Mouse (Mus musculus) limb, embryonic 13.5 days (tissue): Measurements from ENCODE around the gene Cdk14. TPM values are rescaled to one million over a fixed set of nuclear protein-coding genes. Genes with fewer than 3 reads are reported as not detected.
"Not testable (repeated sequence)": the region's sequence is repeated elsewhere in the genome, so short reads cannot be mapped to it uniquely, and the experiment has no call there.

ENCODE experiments used
- ATAC-seq: fragments of 200-750 bp; cut with Nextera tagmentation; 2 replicates; pipeline ENCODE4 v1.8.0; 2017; ENCODE audit warnings: low read depth, moderate number of reproducible peaks, moderate TSS enrichment; ENCODE audit not compliant: low FRiP score
- H3K27ac ChIP-seq: fragments of 300-500 bp; sonication (generic); 2 replicates; pipeline ENCODE4 v1.5.1; 2015; ENCODE audit warnings: inconsistent platforms, mild to moderate bottlenecking, moderate library complexity
- H3K27me3 ChIP-seq: fragments of 300-500 bp; sonication (generic); 2 replicates; pipeline ENCODE4 v1.6.1; 2015; ENCODE audit warnings: mild to moderate bottlenecking, inconsistent platforms
- H3K36me3 ChIP-seq: fragments of 300-500 bp; sonication (generic); 2 replicates; pipeline ENCODE4 v1.6.1; 2015; ENCODE audit warnings: inconsistent platforms, mild to moderate bottlenecking, moderate library complexity
- H3K4me1 ChIP-seq: fragments of 300-500 bp; sonication (generic); 2 replicates; pipeline ENCODE4 v1.6.1; 2015; ENCODE audit warnings: inconsistent platforms
- H3K4me2 ChIP-seq: fragments of 300-500 bp; sonication (generic); replicated peaks from 2 replicates; pipeline ENCODE4 v1.6.1; 2015; ENCODE audit warnings: inconsistent platforms, mild to moderate bottlenecking, moderate library complexity
- H3K4me3 ChIP-seq: fragments of 300-500 bp; sonication (generic); 2 replicates; pipeline ENCODE4 v1.5.1; 2015; ENCODE audit warnings: moderate library complexity, mild to moderate bottlenecking, inconsistent platforms
- H3K9ac ChIP-seq: fragments of 300-500 bp; sonication (generic); 2 replicates; pipeline ENCODE4 v1.6.1; 2015; ENCODE audit warnings: mild to moderate bottlenecking, inconsistent platforms
- H3K9me3 ChIP-seq: fragments of 300-500 bp; sonication (generic); 2 replicates; pipeline ENCODE4 v1.6.1; 2016; ENCODE audit warnings: inconsistent platforms
- WGBS: fragments of 180-500 bp; shearing (Covaris S2); methylation state at CpG from one replicate; pipeline ENCODE4 v1.1.7; 2015; 5-methylcytosine and 5-hydroxymethylcytosine counted together
- polyA plus RNA-seq: library from polyadenylated mRNA; unstranded; fragments of >200 nt; fragmentation: Nextera tagmentation; extraction: Ambion mirVana; gene quantifications from 2 replicates; pipeline ENCODE4 v1.2.1, GENCODE M21; 2015

Cdk14 gene
- polyA plus RNA-seq, 1 experiment from 2014 or later: 23.2 TPM

DNA sequence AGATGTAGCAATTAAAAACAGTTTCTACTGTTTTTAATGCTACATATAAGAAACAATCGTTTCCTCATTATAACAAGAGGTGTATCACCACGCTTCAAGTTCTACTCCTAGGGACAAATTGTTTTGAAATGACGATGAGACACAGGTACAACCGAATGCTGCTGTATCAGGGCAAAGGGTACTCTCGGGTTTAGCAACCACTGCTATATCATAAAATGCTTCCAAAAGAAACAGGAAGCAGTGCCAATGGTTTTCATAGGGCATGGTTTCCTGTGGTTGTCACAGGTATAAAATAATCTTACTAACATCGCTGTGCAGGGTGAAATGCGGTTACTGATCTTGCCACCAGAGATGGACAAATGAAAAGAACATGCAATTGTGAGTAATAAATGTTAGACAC, 174.9 kb downstream of the Cdk14 start:
- Histone ChIP-seq H3K27me3 (no peaks in the 10 kb centered on the region), H3K4me1 (no peaks in the 10 kb centered on the region), H3K36me3 (peaks cover 6% of the 10 kb centered on the region; the same call in 1 of the 2 replicates), H3K9me3 (no peaks in the 10 kb centered on the region), H3K27ac (no peak overlapping the region), H3K4me2 (no peak overlapping the region), H3K4me3 (no peak overlapping the region), H3K9ac (no peak overlapping the region)
- 85% methylated on average over 7 of the region's 7 CpGs for WGBS
- no peak for ATAC-seq

DNA sequence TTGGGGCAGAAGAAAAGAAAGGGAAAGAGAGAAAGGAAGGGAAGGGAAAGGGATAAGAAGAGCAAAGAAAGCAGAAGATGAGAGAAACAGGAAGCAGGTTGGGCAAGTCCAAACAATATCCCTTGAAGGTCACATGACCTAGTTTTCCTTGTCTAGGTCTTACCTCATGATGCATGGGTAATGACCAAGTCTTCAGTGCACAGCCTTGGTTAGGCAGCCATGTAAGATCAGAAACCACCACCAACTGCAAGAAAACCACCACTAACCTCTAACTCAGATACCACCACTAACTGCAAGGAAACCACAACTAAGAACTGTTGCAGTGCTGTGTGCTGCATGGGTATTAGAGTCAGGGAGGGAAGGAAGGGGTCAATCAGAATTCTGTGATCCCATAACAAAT, 176.5 kb downstream of the Cdk14 start:
- no peak for ATAC-seq
- Histone ChIP-seq H3K9ac (no peak overlapping the region), H3K4me2 (no peak overlapping the region), H3K9me3 (no peaks in the 10 kb centered on the region), H3K36me3 (peaks cover 3% of the 10 kb centered on the region; the same call in 1 of the 2 replicates), H3K27ac (no peak overlapping the region), H3K27me3 (no peaks in the 10 kb centered on the region), H3K4me3 (no peak overlapping the region), H3K4me1 (no peaks in the 10 kb centered on the region)

DNA sequence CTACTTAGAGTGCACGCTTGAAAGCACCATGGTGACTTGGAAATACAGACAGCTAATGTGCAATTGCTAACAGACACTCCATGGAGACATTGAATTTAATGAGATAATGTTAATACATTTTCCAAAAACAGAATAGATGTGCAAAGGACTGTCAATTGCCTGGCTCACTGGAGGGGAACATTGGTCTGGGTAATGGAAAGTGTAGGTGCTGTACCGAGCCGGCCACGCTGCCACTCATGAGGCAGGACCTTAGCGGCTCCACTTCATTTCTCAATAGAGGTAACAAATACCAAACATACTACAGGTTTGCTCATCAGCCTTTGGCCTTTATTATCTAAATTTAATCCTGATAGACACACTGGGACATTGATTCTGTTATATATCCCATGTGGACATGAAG, 177.4 kb downstream of the Cdk14 start:
- peaks cover 5% of the 10 kb centered on the region; the same call in 1 of the 2 replicates for H3K9me3 ChIP-seq
- H3K36me3 ChIP-seq: peaks cover 8% of the 10 kb centered on the region
- no peak overlapping the region for H3K9ac ChIP-seq
- WGBS: 94% methylated on average over 5 of the region's 5 CpGs
- ATAC-seq: no peak
- no peak overlapping the region for H3K4me3 ChIP-seq
- H3K4me1 ChIP-seq: no peaks in the 10 kb centered on the region
- no peak overlapping the region for H3K27ac ChIP-seq
- no peak overlapping the region for H3K4me2 ChIP-seq
- H3K27me3 ChIP-seq: no peaks in the 10 kb centered on the region

DNA sequence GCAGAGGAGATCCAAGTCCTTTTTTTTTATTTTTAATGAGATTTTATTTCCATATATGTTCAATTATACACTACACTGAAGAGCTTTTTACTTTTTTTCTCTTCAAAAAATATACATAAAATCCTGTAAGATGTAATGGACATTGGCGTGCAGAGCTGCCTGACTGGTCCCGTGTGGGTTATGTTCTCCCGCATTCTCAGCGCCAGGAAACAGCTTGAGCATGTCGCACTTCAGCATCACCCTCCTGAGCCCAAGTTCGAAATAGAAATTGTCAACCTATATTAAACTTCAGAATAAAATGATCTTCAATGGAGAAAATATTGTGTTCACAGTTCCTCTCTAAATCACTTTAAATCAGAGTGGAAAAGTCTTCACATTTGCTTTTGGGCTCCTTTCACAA, 179.0 kb downstream of the Cdk14 start:
- Histone ChIP-seq H3K4me3 (no peak overlapping the region), H3K4me2 (no peak overlapping the region), H3K36me3 (peaks cover 12% of the 10 kb centered on the region), H3K9me3 (peaks cover 12% of the 10 kb centered on the region), H3K27me3 (no peaks in the 10 kb centered on the region), H3K27ac (no peak overlapping the region), H3K4me1 (no peaks in the 10 kb centered on the region), H3K9ac (no peak overlapping the region)
- 86% methylated on average over 6 of the region's 6 CpGs for WGBS
- ATAC-seq: no peak

DNA sequence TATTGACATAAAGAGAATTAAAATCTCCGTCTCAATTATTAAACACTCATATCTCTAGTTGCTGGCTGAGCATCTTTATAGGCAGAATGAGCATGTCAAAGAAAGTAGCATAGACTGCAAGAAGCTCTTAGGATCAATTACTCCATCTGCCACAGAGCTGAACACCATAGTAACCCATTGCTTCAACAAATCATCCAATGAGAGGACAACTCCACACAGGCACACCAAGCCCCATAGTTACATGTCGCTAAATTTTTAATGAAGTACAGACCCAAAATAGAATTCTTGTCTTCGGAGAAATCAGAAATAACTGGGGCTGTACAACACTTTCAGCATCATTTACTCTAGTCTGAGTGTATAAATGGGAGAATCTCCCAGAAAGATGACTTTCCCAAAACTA, 180.0 kb downstream of the Cdk14 start:
- Histone ChIP-seq H3K36me3 (peaks cover 12% of the 10 kb centered on the region), H3K9me3 (peaks cover 12% of the 10 kb centered on the region), H3K4me2 (no peak overlapping the region), H3K4me1 (no peaks in the 10 kb centered on the region), H3K9ac (no peak overlapping the region), H3K27ac (no peak overlapping the region), H3K4me3 (no peak overlapping the region), H3K27me3 (no peaks in the 10 kb centered on the region)
- 88% methylated on average over 3 of the region's 3 CpGs for WGBS
- ATAC-seq: no peak

DNA sequence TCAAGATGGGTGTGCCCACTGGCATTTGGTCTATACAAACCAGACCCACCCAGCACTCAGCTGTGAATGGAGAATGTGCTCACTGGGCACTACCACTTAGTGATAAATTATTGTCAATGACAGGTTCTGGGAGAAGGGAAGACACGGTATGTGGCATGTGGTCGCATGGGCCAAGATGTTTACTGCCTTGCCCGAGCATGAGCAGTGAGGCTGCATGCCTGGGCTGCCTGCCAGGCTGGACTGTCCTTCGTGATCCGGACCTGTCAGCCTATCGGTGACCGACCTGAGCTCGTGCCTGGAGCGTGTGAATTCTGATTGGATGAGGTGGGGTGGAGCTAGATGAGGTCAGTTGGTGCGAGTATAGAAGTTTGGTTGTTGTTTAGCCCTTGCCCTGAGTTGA, 185.2 kb downstream of the Cdk14 start:
- not testable (repeated sequence) for H3K4me2 ChIP-seq, ATAC-seq, H3K27me3 ChIP-seq, H3K27ac ChIP-seq, H3K4me3 ChIP-seq, H3K9ac ChIP-seq, H3K4me1 ChIP-seq
- WGBS: 91% methylated on average over 10 of the region's 10 CpGs
- Histone ChIP-seq H3K9me3 (peaks cover 12% of the 10 kb centered on the region), H3K36me3 (peaks cover 12% of the 10 kb centered on the region)

DNA sequence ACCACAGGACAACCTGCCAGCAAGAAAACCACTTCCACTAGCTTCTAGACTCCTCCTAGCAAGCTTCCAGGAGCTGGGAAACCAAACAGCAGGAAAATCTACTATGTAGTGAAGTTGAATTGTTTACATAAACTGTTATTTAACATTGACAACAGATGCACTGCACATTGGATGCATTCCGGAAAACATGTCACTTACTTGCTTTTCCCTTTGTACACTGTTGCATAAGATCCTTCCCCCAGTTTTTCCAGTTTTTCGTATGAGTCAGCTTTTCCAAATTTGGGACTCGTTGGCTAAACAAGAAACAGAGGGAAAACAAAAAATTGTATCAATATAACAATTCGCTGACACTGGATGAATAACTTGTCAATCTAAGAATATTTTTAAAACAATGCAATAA, 193.1 kb downstream of the Cdk14 start:
- H3K27ac ChIP-seq: no peak overlapping the region
- no peaks in the 10 kb centered on the region for H3K27me3 ChIP-seq
- no peak overlapping the region for H3K4me3 ChIP-seq
- H3K4me2 ChIP-seq: no peak overlapping the region
- peaks cover 6% of the 10 kb centered on the region; the same call in 1 of the 2 replicates for H3K36me3 ChIP-seq
- 0 out of 2 replicates have a peak, but pooled peaks cover 3% of the 10 kb centered on the region for H3K4me1 ChIP-seq
- WGBS: 84% methylated on average over 4 of the region's 4 CpGs
- H3K9me3 ChIP-seq: no peaks in the 10 kb centered on the region
- H3K9ac ChIP-seq: no peak overlapping the region
- no peak for ATAC-seq

DNA sequence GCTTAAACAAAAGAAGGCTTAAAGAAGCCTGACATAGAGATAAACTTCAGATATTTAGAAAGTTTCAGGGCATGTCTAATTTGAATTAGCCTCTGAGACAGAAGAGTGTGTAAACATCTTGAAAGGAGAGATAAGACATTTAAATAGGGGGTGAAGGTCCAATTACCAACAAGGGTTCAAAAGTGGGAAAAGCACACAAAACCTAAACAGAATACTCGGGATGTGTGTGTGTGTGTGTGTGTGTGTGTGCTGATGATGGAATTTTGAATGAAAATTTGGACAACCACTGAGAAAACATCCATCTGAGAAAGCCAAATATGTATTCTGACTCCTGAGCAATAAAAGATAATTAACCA, 208.4 kb downstream of the Cdk14 start:
- no peak overlapping the region for H3K27ac ChIP-seq
- H3K4me3 ChIP-seq: no peak overlapping the region
- H3K36me3 ChIP-seq: no peaks in the 10 kb centered on the region
- no peaks in the 10 kb centered on the region for H3K9me3 ChIP-seq
- H3K4me1 ChIP-seq: no peaks in the 10 kb centered on the region
- H3K27me3 ChIP-seq: no peaks in the 10 kb centered on the region
- no peak for ATAC-seq
- no peak overlapping the region for H3K4me2 ChIP-seq
- H3K9ac ChIP-seq: no peak overlapping the region
- WGBS: 60% methylated on average over 1 of the region's 1 CpGs

DNA sequence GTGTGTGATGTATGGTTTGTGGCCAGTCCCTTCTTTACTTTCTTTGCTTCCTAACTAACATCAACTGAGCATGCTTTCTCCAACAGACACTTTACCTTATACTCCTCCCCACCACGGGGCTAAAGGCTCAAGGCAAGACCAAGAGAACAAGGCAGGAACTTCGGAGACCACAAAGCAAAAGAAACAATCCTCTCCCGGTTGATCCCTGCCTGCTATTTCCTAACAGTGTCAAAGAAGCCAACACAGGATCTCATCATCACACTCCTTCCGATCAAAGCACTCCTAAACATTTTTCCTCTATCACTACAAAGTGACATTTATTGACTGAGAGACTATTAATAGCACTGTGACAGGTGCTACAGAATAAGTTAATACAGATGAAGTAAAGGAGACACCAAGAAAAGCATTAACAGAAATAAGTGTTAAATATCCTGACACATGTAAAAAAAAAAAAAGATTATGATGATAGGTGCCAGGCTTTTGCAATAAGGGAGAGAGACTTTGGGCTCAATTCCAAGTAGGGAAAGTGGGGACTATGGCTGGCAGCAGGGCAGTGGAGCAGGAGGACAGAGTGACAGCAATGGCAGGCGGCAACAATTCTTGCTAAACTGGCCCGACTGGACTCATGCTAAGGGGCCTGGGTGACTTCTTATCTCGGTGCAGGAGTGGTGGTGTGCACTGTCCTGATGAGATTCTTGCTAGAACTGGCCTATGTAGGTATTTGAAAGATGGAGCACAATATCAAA, 208.9 kb downstream of the Cdk14 start:
- no peak for ATAC-seq
- Histone ChIP-seq H3K27me3 (no peaks in the 10 kb centered on the region), H3K27ac (no peak overlapping the region), H3K36me3 (no peaks in the 10 kb centered on the region), H3K9me3 (no peaks in the 10 kb centered on the region), H3K9ac (no peak overlapping the region), H3K4me1 (no peaks in the 10 kb centered on the region), H3K4me2 (no peak overlapping the region), H3K4me3 (no peak overlapping the region)
- WGBS: 57% methylated on average over 7 of the region's 7 CpGs

DNA sequence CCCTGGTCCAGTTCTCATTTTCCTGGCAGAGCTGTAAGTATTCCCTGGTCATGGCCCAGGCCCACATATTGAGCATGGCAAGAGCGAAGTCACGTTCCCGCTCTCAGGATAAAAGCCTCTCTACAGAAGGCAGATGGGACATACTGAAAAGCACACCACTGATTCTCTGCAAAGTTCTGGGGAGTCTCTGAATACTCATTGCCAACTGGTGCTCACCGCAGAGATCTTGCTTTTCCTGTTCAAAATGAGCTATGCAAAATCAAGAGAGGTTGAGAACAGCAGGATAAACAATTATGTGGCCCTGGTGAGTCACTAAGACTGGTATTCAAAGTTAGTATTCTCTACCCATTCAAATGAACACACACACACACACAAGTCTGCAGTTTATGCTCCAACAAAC, 212.1 kb downstream of the Cdk14 start:
- H3K27me3 ChIP-seq: no peaks in the 10 kb centered on the region
- no peaks in the 10 kb centered on the region for H3K36me3 ChIP-seq
- no peak for ATAC-seq
- no peak overlapping the region for H3K4me2 ChIP-seq
- H3K4me3 ChIP-seq: no peak overlapping the region
- 0 out of 2 replicates have a peak, but pooled peaks cover 5% of the 10 kb centered on the region for H3K4me1 ChIP-seq
- no peaks in the 10 kb centered on the region for H3K9me3 ChIP-seq
- H3K27ac ChIP-seq: no peak overlapping the region
- H3K9ac ChIP-seq: no peak overlapping the region
- 90% methylated on average over 4 of the region's 4 CpGs for WGBS

DNA sequence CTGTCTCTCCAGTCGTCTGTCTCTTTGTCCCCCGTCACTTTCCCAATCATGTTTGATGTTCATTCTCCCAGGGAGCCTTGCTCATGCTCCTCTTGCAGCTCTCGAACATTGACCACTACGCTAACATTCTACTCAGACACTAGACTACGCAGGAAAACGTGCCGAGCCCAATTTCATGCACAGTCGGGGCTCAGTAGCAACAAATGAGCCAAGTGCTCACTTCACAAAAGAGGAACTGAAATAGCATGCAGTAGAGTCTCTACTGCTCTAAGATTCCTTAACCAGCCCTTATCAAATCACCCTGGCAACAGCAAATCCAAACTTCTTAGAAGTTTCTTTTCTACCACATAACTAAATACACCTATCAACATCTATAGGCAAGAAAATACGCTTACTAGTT, 214.1 kb downstream of the Cdk14 start:
- Histone ChIP-seq H3K4me1 (0 out of 2 replicates have a peak, but pooled peaks cover 5% of the 10 kb centered on the region), H3K9me3 (no peaks in the 10 kb centered on the region), H3K9ac (no peak overlapping the region), H3K4me2 (no peak overlapping the region), H3K36me3 (no peaks in the 10 kb centered on the region), H3K4me3 (no peak overlapping the region), H3K27ac (no peak overlapping the region), H3K27me3 (no peaks in the 10 kb centered on the region)
- 83% methylated on average over 9 of the region's 9 CpGs for WGBS
- ATAC-seq: no peak

DNA sequence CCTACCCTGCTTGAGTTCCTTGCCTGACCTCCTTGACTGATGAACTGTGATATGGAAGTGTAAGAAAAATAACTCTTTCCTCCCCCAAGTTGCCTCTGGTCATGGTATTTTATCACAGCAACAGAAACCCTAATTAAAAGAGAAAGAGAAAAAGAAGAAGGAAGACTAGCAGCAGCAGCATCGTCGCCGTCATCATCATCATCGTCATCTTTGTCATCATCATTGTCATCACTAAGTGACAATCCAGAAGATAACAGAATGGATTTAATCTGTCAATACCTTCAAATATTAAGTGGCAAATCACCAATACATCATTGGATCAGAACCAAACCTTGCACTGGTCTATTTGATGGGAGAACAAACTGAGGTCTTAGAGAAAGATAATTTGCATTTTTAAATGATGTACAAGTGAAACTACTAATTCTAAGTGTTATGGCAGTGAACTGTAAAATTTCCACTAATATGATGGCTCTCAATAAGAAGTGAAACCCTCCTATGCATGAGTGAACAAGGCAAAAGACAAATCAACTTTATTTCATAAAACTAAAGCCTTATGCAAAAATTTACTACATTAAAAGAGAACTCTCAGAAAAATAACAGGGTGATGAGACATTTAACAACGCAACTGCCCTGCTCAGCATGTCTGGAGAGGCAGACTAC, 225.4 kb downstream of the Cdk14 start:
- no peak overlapping the region for H3K4me3 ChIP-seq
- H3K27ac ChIP-seq: no peak overlapping the region
- no peak overlapping the region for H3K4me2 ChIP-seq
- 95% methylated on average over 5 of the region's 5 CpGs for WGBS
- no peaks in the 10 kb centered on the region for H3K4me1 ChIP-seq
- no peak for ATAC-seq
- H3K9ac ChIP-seq: no peak overlapping the region
- no peaks in the 10 kb centered on the region for H3K27me3 ChIP-seq
- H3K9me3 ChIP-seq: no peaks in the 10 kb centered on the region
- H3K36me3 ChIP-seq: no peaks in the 10 kb centered on the region

DNA sequence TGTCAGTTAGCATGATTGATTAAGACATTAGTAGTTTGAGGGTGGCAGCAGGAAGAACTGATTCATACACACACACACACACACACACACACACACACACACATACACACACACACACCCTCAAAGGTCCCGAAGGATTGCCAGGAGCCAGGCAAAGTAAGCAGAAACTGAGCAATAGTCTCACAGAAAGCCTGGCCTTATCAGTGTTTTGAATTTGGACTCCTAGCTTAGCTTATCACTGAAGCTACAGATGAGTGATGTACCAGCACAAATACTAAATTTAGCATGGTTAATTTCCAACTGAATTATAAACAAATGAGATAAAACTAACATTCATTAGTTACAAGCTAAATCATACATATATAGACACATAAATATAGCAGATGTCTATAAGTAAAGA, 230.5 kb downstream of the Cdk14 start:
- H3K9me3 ChIP-seq: no peaks in the 10 kb centered on the region
- no peak overlapping the region for H3K4me3 ChIP-seq
- no peaks in the 10 kb centered on the region for H3K27me3 ChIP-seq
- H3K4me2 ChIP-seq: no peak overlapping the region
- H3K4me1 ChIP-seq: no peaks in the 10 kb centered on the region
- WGBS: 95% methylated on average over 1 of the region's 1 CpGs
- no peaks in the 10 kb centered on the region for H3K36me3 ChIP-seq
- no peak overlapping the region for H3K27ac ChIP-seq
- ATAC-seq: no peak
- H3K9ac ChIP-seq: no peak overlapping the region
